Mouse (Mus musculus) central nervous system, embryonic 18 days (tissue): Measurements from ENCODE around the gene Hmgb3. TPM values are rescaled to one million over a fixed set of nuclear protein-coding genes. Genes with fewer than 3 reads are reported as not detected.

Experiments
- polyA plus RNA-seq: library from polyadenylated mRNA; depleted of rRNA; stranded (reverse); fragments of >200 nt; gene quantifications from 2 replicates; pipeline ENCODE4 v1.2.3, GENCODE M21; 2012; rRNA removed

Gene Hmgb3
- polyA plus RNA-seq = 284 and 293 TPM in 2 replicates

GRCm38 (mm10) chrX:71555415-71556114 lies at the start of gene Hmgb3:
Gene Hmgb3, plus strand, starts transcription at chrX:71555918.

Other genes starting within 250 kb of the Hmgb3 start
- gene Mtmr1, start 191.2 kb upstream of the Hmgb3 start, polyA plus RNA-seq = 21.1 and 22.4 TPM in 2 replicates
- 81.0 and 83.5 TPM in 2 replicates for gene Cd99l2, start 63.1 kb upstream of the Hmgb3 start, polyA plus RNA-seq
- gene Gpr50, start 107.7 kb downstream of the Hmgb3 start, polyA plus RNA-seq = 2.4 and 2.7 TPM in 2 replicates